Mouse (Mus musculus) thymus, adult 2 months (tissue): ENCODE measurements around the gene Map7d1. TPM values are rescaled to one million over a fixed set of nuclear protein-coding genes. Genes with fewer than 3 reads are reported as not detected.

Experiments
- DNase-seq: peaks from one replicate; pipeline ENCODE4 v3.0.0; 2021
- H3K27ac ChIP-seq: fragments of 200-500 bp; 2 replicates; pipeline ENCODE4 v1.5.1; 2012; ENCODE audit warnings: low read length, control low read depth; ENCODE audit not compliant: control insufficient read depth, insufficient read depth
- H3K27me3 ChIP-seq: fragments of 200-500 bp; 2 replicates; pipeline ENCODE4 v1.6.1; 2012; ENCODE audit warnings: mild to moderate bottlenecking, low read length, moderate library complexity, mixed read lengths; ENCODE audit not compliant: control insufficient read depth, insufficient read depth
- H3K36me3 ChIP-seq: fragments of 200-500 bp; 2 replicates; pipeline ENCODE4 v1.6.1; 2012; ENCODE audit warnings: mild to moderate bottlenecking, low read length, moderate library complexity; ENCODE audit not compliant: control insufficient read depth, insufficient read depth
- H3K4me1 ChIP-seq: fragments of 200-500 bp; replicated peaks from 2 replicates; pipeline ENCODE4 v1.6.1; 2012; ENCODE audit warnings: low read length; ENCODE audit not compliant: control insufficient read depth, insufficient read depth
- H3K4me3 ChIP-seq: fragments of 200-500 bp; 2 replicates; pipeline ENCODE4 v1.5.1; 2012; ENCODE audit warnings: mild to moderate bottlenecking, low read length, control low read depth, moderate library complexity; ENCODE audit not compliant: control insufficient read depth, insufficient read depth
- CTCF ChIP-seq: fragments of 200-500 bp; IDR thresholded peaks from 2 replicates; pipeline ENCODE4 v1.5.1; 2012; ENCODE audit warnings: mild to moderate bottlenecking, control low read depth, low read length, moderate library complexity, borderline replicate concordance; ENCODE audit not compliant: control insufficient read depth, poor library complexity, insufficient read depth; ENCODE audit errors: extremely low read depth
- POLR2A ChIP-seq: fragments of 200-500 bp; IDR thresholded peaks from 2 replicates; pipeline ENCODE4 v1.6.1; 2012; ENCODE audit warnings: mild to moderate bottlenecking, low read length, control low read depth, moderate library complexity; ENCODE audit not compliant: control insufficient read depth, poor library complexity, insufficient read depth; ENCODE audit errors: extremely low read depth
- WGBS: fragments of 180-500 bp; shearing (Covaris S2); methylation state at CpG from one replicate; pipeline ENCODE4 v1.1.7; 2018; 5-methylcytosine and 5-hydroxymethylcytosine counted together
- polyA plus RNA-seq: library from polyadenylated mRNA; depleted of rRNA; stranded (reverse); fragments of >200 nt; gene quantifications from 2 replicates; pipeline ENCODE4 v1.2.3, GENCODE M21; 2012

The Map7d1 gene
- polyA plus RNA-seq, 1 experiment = 74.6 TPM

GRCm38 (mm10) chr4:126203336-126203895, 52.7 kb downstream of the Map7d1 start:
- Histone ChIP-seq H3K4me1 (peaks cover 25% of the 10 kb centered on the region), H3K36me3 (no peaks in the 10 kb centered on the region), H3K27me3 (no peaks in the 10 kb centered on the region), H3K27ac (peak overlapping the region; percentile 76), H3K4me3 (no peak overlapping the region)
- 85% methylated on average over 10 of the region's 10 CpGs for WGBS
- no peak for DNase-seq
- TF ChIP-seq POLR2A = no peak
- TF ChIP-seq CTCF = no peak

- under 1% methylated on average over 73 of the region's 75 CpGs for WGBS
- Histone ChIP-seq H3K27me3 (no peaks in the 10 kb centered on the region), H3K27ac (peak within 1 kb of the TSS; percentile 77), H3K36me3 (no peaks in the 10 kb centered on the region), H3K4me1 (peaks cover 25% of the 10 kb centered on the region), H3K4me3 (peak within 1 kb of the TSS; percentile 69)
- TF ChIP-seq POLR2A = peak; percentile 87; the same call in 1 of the 2 replicates
- TF ChIP-seq CTCF = peak; percentile 33; the same call in 1 of the 2 replicates
- peak; percentile 97 for DNase-seq
Measured at GRCm38 (mm10) chr4:126202303-126203181, 53.6 kb downstream of the Map7d1 start, which contains the start of gene Thrap3. Thrap3 (minus strand) TSS chr4:126202760.

DNA sequence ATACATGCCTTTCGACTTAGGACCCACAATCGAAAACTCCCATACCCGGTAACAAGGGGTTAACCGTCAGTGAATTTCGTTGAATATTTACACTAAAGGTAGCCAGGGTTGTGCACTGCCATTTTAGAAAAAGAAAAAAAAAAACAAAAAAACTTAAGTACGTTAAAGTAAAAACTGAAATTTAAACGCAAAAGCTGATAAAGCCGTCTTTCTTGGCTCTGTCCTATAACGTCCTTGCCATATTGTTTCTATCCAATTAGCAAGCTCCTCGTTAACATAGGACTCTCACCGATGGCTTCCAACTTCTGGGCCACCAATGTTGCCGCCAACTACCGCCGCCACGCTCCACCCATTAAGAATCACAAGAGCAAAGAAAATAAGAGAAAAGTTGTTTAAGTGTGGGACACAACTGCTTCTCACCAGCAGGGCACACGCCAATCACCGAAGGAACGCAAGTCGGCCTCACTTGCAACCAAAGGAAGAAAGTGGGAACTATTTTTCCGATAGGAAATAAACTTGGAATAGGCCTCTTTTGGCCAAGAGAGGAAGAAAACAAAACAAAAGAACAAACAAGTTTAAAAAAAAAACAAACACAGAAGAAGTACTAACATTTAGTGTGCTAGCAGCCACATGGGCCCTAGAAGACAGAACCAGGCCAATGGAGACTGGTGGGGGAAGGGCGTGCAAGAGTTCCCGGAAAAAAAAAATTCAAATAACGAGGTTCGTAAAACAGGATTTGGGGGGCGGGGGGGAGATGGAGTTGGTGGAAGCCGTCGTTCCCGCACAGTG, 54.4 kb downstream of the Map7d1 start:
- peak overlapping the region; percentile 69 for H3K4me3 ChIP-seq
- H3K27ac ChIP-seq = peak overlapping the region; percentile 77
- TF ChIP-seq POLR2A (no peak), CTCF (no peak)
- WGBS = under 1% methylated on average over 28 of the region's 28 CpGs
- H3K4me1 ChIP-seq = peaks cover 23% of the 10 kb centered on the region
- peak; percentile 39 for DNase-seq
- no peaks in the 10 kb centered on the region for H3K27me3 ChIP-seq
- H3K36me3 ChIP-seq = no peaks in the 10 kb centered on the region

DNA sequence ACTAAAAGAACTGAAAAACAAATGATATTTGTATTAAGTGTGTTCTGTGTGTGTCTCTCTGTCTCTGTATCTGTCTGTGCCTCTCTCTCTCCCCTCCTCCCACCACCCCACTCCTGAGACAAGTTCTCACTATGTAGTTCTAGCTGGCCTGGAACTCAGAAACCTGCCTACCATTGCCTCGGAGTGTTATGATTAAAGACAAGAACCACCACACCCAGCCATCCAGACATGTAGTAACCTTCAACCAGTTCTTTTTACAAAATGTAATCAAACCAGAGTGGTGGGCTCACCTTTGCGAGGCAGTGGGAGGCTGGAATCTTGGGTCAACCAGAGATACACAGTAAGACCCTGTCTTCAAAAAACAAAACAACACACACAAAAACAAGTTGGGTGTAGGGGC, 55.5 kb downstream of the Map7d1 start:
- Histone ChIP-seq H3K27me3 (no peaks in the 10 kb centered on the region), H3K4me1 (peaks cover 23% of the 10 kb centered on the region), H3K36me3 (no peaks in the 10 kb centered on the region), H3K4me3 (no peak overlapping the region), H3K27ac (no peak overlapping the region)
- no peak for TF ChIP-seq POLR2A
- TF ChIP-seq CTCF = no peak
- DNase-seq = no peak
- 37% methylated on average over 2 of the region's 2 CpGs for WGBS

GRCm38 (mm10) chr4:126200036-126200435, 56.1 kb downstream of the Map7d1 start:
- WGBS = 55% methylated on average over 1 of the region's 1 CpGs
- Histone ChIP-seq H3K4me1 (peaks cover 23% of the 10 kb centered on the region), H3K36me3 (no peaks in the 10 kb centered on the region), H3K27ac (no peak overlapping the region), H3K4me3 (no peak overlapping the region), H3K27me3 (no peaks in the 10 kb centered on the region)
- no peak for DNase-seq
- no peak for TF ChIP-seq CTCF

- no peak for DNase-seq
- TF ChIP-seq CTCF (no peak), POLR2A (no peak)
- Histone ChIP-seq H3K4me3 (no peak overlapping the region), H3K4me1 (peaks cover 22% of the 10 kb centered on the region), H3K36me3 (no peaks in the 10 kb centered on the region), H3K27me3 (no peaks in the 10 kb centered on the region), H3K27ac (no peak overlapping the region)
- 51% methylated on average over 6 of the region's 6 CpGs for WGBS
Measured at GRCm38 (mm10) chr4:126199556-126199955, 56.6 kb downstream of the Map7d1 start.
